Mouse (Mus musculus): ENCODE results near the gene Nln.

Nln gene

GRCm38 (mm10) chr13:104109288-104109815 is at the start of gene Nln, which contains the start of gene Sgtb:
Gene Nln, minus strand, starts transcription at chr13:104109614.
Gene Sgtb, plus strand, starts transcription at chr13:104109741.
- in situ Hi-C loops (cut with MboI, MseI), result no loop called here

- in situ Hi-C loops (cut with MboI, MseI), result no loop called here
Observed at GRCm38 (mm10) chr13:104155686-104156085, 46.3 kb upstream of the Nln start.

GRCm38 (mm10) chr13:104155106-104155505 is 45.7 kb upstream of the Nln start:
- in situ Hi-C loops (cut with MboI, MseI), result no loop called here

- in situ Hi-C loops (cut with MboI, MseI), result no loop called here
Observed at GRCm38 (mm10) chr13:104154180-104154579, 44.8 kb upstream of the Nln start.

GRCm38 (mm10) chr13:104145646-104146045 is 36.2 kb upstream of the Nln start:
- in situ Hi-C loops (cut with MboI, MseI), result no loop called here

- in situ Hi-C loops (cut with MboI, MseI), result no loop called here
Observed at GRCm38 (mm10) chr13:104144871-104145270, 35.5 kb upstream of the Nln start.

- in situ Hi-C loops (cut with MboI, MseI), result no loop called here
Observed at GRCm38 (mm10) chr13:104139369-104140209, 30.2 kb upstream of the Nln start.

- in situ Hi-C loops (cut with MboI, MseI), result no loop called here
Observed at GRCm38 (mm10) chr13:104134510-104135085, 25.2 kb upstream of the Nln start.

GRCm38 (mm10) chr13:104132561-104132960 is 23.1 kb upstream of the Nln start:
- in situ Hi-C loops (cut with MboI, MseI), result no loop called here

- in situ Hi-C loops (cut with MboI, MseI), result no loop called here
Observed at GRCm38 (mm10) chr13:104123662-104124381, 14.4 kb upstream of the Nln start.

GRCm38 (mm10) chr13:104122078-104122840 is 12.8 kb upstream of the Nln start:
- in situ Hi-C loops (cut with MboI, MseI), result no loop called here

GRCm38 (mm10) chr13:104114827-104115226 is 5.4 kb upstream of the Nln start:
- in situ Hi-C loops (cut with MboI, MseI), result no loop called here

GRCm38 (mm10) chr13:104113782-104114181 is 4.4 kb upstream of the Nln start:
- in situ Hi-C loops (cut with MboI, MseI), result no loop called here

- in situ Hi-C loops (cut with MboI, MseI), result no loop called here
Observed at GRCm38 (mm10) chr13:104112266-104112900, 3.0 kb upstream of the Nln start.

- in situ Hi-C loops (cut with MboI, MseI), result no loop called here
Observed at GRCm38 (mm10) chr13:104110526-104110925, 1.1 kb upstream of the Nln start.

GRCm38 (mm10) chr13:104109816-104110521 is 555 bp upstream of the Nln start:
- in situ Hi-C loops (cut with MboI, MseI), result no loop called here

GRCm38 (mm10) chr13:104108651-104109287 is 645 bp downstream of the Nln start:
- in situ Hi-C loops (cut with MboI, MseI), result no loop called here

- in situ Hi-C loops (cut with MboI, MseI), result no loop called here
Observed at GRCm38 (mm10) chr13:104101606-104102235, 7.7 kb downstream of the Nln start.

GRCm38 (mm10) chr13:104100416-104100815 is 9.0 kb downstream of the Nln start:
- in situ Hi-C loops (cut with MboI, MseI), result no loop called here
